Mouse (Mus musculus) heart, adult 2 months (tissue): ENCODE data around the gene Setd1b. TPM values are rescaled to one million over a fixed set of nuclear protein-coding genes. Genes with fewer than 3 reads are reported as not detected.

Source experiments
- DNase-seq, 2 experiments: peaks; one replicate each; pipeline ENCODE4 v3.0.0; 2021
- H3K27ac ChIP-seq: fragments of 200-600 bp; 2 replicates; pipeline ENCODE4 v1.8.1; 2022
- H3K27me3 ChIP-seq: fragments of 200-500 bp; 2 replicates; pipeline ENCODE4 v1.6.1; 2012; ENCODE audit warnings: mild to moderate bottlenecking, low read length, inconsistent platforms, mixed read lengths; ENCODE audit not compliant: control insufficient read depth, insufficient read depth
- H3K36me3 ChIP-seq: fragments of 200-500 bp; 2 replicates; pipeline ENCODE4 v1.6.1; 2012; ENCODE audit warnings: low read length, inconsistent platforms; ENCODE audit not compliant: control insufficient read depth, insufficient read depth
- H3K4me1 ChIP-seq: fragments of 200-500 bp; 2 replicates; pipeline ENCODE4 v1.6.1; 2011; ENCODE audit warnings: low read length; ENCODE audit not compliant: control insufficient read depth, insufficient read depth
- H3K4me3 ChIP-seq: fragments of 200-600 bp; 2 replicates; pipeline ENCODE4 v1.8.1; 2022
- H3K79me2 ChIP-seq: fragments of 200-500 bp; replicated peaks from 2 replicates; pipeline ENCODE4 v1.6.1; 2012; ENCODE audit warnings: mild to moderate bottlenecking, inconsistent platforms, low read length, moderate library complexity, mixed read lengths; ENCODE audit not compliant: control insufficient read depth, insufficient read depth
- H3K9ac ChIP-seq: fragments of 200-500 bp; 2 replicates; pipeline ENCODE4 v1.6.1; 2012; ENCODE audit warnings: low read depth, mild to moderate bottlenecking, control low read depth, inconsistent platforms, low read length, mixed read lengths
- CTCF ChIP-seq: fragments of 200-600 bp; IDR thresholded peaks from 2 replicates; pipeline ENCODE4 v1.8.1; 2022; ENCODE audit warnings: antibody characterized with exemption, mild to moderate bottlenecking, moderate library complexity
- EP300 ChIP-seq: fragments of 200-500 bp; IDR thresholded peaks from 2 replicates; pipeline ENCODE4 v1.6.1; 2011; ENCODE audit warnings: low read depth, low read length, control low read depth; ENCODE audit not compliant: insufficient read depth
- POLR2A ChIP-seq: fragments of 200-500 bp; IDR thresholded peaks from 2 replicates; pipeline ENCODE4 v1.6.1; 2011; ENCODE audit warnings: mild to moderate bottlenecking, low read depth, low read length, control low read depth; ENCODE audit not compliant: insufficient read depth
- WGBS: fragments of 180-500 bp; shearing (Covaris S2); methylation state at CpG from one replicate; pipeline ENCODE4 v1.1.7; 2018; 5-methylcytosine and 5-hydroxymethylcytosine counted together
- intact Hi-C: fragments of 180-260 bp; cut with DNase I; formaldehyde crosslinking; loops from one replicate; pipeline ENCODE4 v1.15.1; 2025
- polyA plus RNA-seq: library from polyadenylated mRNA; depleted of rRNA; stranded (reverse); fragments of >200 nt; gene quantifications from 2 replicates; pipeline ENCODE4 v1.2.3, GENCODE M21; 2012
- total RNA-seq, 2 experiments: library from RNA; stranded (reverse); gene quantifications; 2 replicates each; pipeline ENCODE4 v1.2.3; 2021

The Setd1b gene
- total and polyA plus RNA-seq, 3 experiments: 7.4 to 19.4 (median 12.9) TPM

DNA sequence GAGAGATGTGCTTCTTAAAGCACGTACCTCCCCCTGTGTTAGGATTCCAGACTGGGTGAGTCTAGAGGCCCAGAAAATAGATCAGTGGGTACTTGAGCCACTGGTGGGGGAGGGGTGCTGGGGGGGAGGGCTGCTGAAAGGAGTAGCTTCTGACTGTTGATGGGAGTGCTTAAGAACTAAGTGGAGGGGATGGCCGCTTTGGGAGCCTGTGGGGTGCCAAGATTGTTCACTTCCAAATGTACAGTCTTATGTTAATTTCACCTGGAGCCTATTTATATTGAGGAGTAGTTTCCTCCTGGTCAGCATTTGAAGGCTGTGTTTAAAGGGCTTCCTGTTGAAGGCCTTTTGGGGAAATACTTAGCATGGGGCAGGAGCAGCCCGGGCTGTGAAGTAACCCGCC lies 16.0 kb downstream of the Setd1b start:
- Histone ChIP-seq H3K27ac (no peak overlapping the region), H3K4me1 (no peaks in the 10 kb centered on the region), H3K4me3 (no peak overlapping the region), H3K27me3 (no peaks in the 10 kb centered on the region), H3K36me3 (no peaks in the 10 kb centered on the region), H3K9ac (no peak overlapping the region), H3K79me2 (no peaks in the 10 kb centered on the region; the same call in 1 of the 2 replicates)
- intact Hi-C loops: no loop called here
- DNase-seq: no peak
- TF ChIP-seq EP300 (no peak), POLR2A (no peak), CTCF (no peak)
- 69% methylated on average over 4 of the region's 4 CpGs for WGBS

DNA sequence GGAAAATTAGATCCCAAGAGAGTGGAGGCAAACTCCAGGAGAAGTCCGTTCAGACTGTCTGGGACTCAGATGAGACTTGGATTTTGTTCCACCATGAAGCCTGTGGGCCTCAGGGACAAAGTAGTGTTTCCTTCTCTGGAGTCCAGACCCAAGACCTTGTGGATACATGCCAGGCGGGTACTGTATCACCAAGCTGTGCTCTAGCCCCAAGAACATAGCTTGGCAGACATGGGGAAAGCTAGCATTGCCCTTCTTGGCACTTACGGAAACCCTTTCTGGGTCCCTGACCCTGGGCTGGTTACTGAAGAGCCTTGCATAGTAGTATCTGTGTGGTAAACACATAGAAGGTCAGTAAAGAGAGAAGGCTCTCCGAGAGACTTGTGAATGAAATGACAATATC lies 17.5 kb downstream of the Setd1b start:
- no peaks in the 10 kb centered on the region for H3K4me1 ChIP-seq
- no peak overlapping the region for H3K9ac ChIP-seq
- no peak overlapping the region for H3K4me3 ChIP-seq
- DNase-seq: no peak
- H3K27me3 ChIP-seq: no peaks in the 10 kb centered on the region
- H3K79me2 ChIP-seq: no peaks in the 10 kb centered on the region; the same call in 1 of the 2 replicates
- intact Hi-C loops: no loop called here
- H3K36me3 ChIP-seq: no peaks in the 10 kb centered on the region
- no peak for TF ChIP-seq EP300
- TF ChIP-seq POLR2A: no peak
- no peak for TF ChIP-seq CTCF
- WGBS: 93% methylated on average over 4 of the region's 4 CpGs
- no peak overlapping the region for H3K27ac ChIP-seq

DNA sequence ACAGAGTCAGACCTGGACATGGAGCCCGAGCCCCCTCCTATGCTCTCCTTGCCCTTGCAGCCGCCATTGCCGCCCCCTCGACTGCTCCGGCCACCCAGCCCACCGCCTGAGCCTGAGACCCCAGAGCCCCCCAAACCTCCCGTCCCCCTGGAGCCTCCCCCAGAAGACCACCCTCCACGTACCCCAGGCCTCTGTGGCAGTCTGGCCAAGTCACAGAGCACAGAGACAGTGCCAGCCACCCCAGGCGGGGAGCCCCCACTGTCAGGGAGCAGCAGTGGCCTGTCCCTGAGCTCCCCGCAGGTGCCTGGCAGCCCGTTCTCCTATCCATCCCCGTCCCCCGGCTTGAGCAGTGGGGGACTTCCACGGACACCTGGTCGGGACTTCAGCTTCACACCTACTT lies 17.9 kb downstream of the Setd1b start:
- Histone ChIP-seq H3K4me1 (no peaks in the 10 kb centered on the region), H3K9ac (no peak overlapping the region), H3K79me2 (no peaks in the 10 kb centered on the region; the same call in 1 of the 2 replicates), H3K36me3 (no peaks in the 10 kb centered on the region), H3K27me3 (no peaks in the 10 kb centered on the region), H3K27ac (no peak overlapping the region), H3K4me3 (no peak overlapping the region)
- intact Hi-C loops: no loop called here
- 93% methylated on average over 15 of the region's 15 CpGs for WGBS
- TF ChIP-seq EP300 (no peak), POLR2A (no peak), CTCF (no peak)
- DNase-seq: no peak

DNA sequence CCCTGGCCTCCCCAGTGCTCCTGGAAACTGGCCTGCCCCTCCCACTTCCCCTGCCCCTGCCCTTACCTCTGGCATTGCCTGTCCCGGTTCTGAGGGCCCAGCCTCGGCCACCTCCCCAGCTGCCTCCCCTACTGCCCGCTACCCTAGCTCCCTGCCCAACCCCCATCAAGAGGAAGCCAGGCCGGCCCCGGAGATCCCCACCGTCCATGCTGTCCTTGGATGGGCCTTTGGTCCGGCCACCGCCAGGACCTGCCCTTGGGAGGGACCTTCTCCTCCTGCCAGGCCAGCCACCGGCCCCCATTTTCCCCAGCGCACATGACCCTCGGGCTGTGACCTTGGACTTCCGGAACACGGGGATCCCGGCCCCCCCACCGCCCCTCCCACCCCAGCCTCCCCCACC lies 18.3 kb downstream of the Setd1b start:
- Histone ChIP-seq H3K79me2 (no peaks in the 10 kb centered on the region; the same call in 1 of the 2 replicates), H3K4me1 (no peaks in the 10 kb centered on the region), H3K27me3 (no peaks in the 10 kb centered on the region), H3K27ac (no peak overlapping the region), H3K36me3 (no peaks in the 10 kb centered on the region), H3K9ac (no peak overlapping the region), H3K4me3 (no peak overlapping the region)
- TF ChIP-seq EP300 (no peak), POLR2A (no peak), CTCF (no peak)
- intact Hi-C loops: no loop called here
- no peak for DNase-seq
- whole genome bisulfite sequencing: 81% methylated on average over 15 of the region's 15 CpGs

DNA sequence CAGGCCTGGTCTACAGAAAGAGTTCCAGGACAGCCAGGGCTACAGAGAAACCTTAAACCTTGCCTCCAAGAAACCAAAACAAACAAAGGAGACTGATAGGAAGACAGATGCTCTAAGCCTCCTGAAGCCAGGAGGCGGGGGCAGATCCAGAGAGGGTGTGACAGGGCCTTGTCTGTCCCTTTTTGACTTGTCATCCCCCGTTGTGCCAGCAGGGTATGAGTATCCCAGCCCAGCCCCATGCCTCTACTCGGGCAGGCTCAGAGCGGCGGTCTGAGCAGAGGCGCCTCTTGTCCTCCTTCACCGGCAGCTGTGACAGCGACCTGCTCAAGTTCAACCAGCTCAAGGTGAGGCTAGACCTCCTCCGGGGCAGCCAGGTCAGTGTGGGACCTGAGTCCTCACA lies 20.9 kb downstream of the Setd1b start:
- no peaks in the 10 kb centered on the region for H3K27me3 ChIP-seq
- no peaks in the 10 kb centered on the region for H3K4me1 ChIP-seq
- H3K79me2 ChIP-seq: no peaks in the 10 kb centered on the region
- H3K36me3 ChIP-seq: no peaks in the 10 kb centered on the region
- WGBS: 76% methylated on average over 9 of the region's 9 CpGs
- H3K4me3 ChIP-seq: no peak overlapping the region
- no peak for DNase-seq
- H3K9ac ChIP-seq: no peak overlapping the region
- intact Hi-C loops: no loop called here
- TF ChIP-seq CTCF (no peak), POLR2A (no peak), EP300 (no peak)
- H3K27ac ChIP-seq: no peak overlapping the region

DNA sequence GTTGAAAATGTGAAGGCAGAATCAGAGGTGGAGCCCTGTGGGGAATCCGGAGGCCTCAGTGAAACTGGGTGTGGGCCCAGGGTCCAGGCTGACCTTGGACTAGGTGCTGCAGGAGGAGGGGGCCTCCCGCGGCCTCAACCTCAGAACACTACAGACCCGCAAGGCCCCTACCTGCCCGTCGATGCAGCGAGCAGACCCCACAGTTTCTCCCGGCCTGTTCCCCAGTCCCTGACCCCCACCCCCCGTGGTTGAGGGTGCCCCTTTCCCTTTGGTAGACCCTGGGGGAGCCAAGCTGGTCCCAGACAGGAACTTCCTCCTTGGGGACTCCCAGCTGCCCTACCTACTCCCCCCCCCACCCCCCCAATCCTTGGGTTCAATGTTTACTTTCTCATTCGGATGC lies 24.4 kb downstream of the Setd1b start:
- no peaks in the 10 kb centered on the region for H3K79me2 ChIP-seq
- no peaks in the 10 kb centered on the region for H3K4me1 ChIP-seq
- no peaks in the 10 kb centered on the region for H3K36me3 ChIP-seq
- DNase-seq: no peak
- intact Hi-C loops: no loop called here
- no peak for TF ChIP-seq EP300
- no peak for TF ChIP-seq POLR2A
- TF ChIP-seq CTCF: no peak
- WGBS: 86% methylated on average over 10 of the region's 10 CpGs
- no peak overlapping the region for H3K9ac ChIP-seq
- no peak overlapping the region for H3K27ac ChIP-seq
- no peak overlapping the region for H3K4me3 ChIP-seq
- H3K27me3 ChIP-seq: no peaks in the 10 kb centered on the region

DNA sequence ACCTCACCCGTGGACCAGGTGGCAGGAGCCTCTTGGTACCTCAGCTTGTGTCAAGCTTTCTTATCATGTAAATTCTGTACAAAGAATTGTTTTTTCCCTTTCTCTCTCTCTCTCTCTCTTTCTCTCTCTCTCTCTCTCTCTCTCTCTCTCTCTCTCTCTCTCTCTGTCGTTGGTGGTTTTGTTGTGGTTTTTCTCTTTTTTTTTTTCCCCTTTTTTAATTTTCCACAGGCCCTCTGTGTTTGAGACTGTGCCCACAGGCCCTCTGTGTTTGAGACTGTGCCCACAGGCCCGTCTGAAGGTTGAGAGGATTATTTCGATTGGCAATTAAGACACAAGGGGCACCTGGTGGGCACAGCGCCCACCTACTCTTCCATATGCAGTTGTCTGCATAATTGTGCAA lies 25.6 kb downstream of the Setd1b start:
- H3K27me3 ChIP-seq: no peaks in the 10 kb centered on the region
- no peak overlapping the region for H3K27ac ChIP-seq
- H3K9ac ChIP-seq: no peak overlapping the region
- H3K79me2 ChIP-seq: no peaks in the 10 kb centered on the region
- no peaks in the 10 kb centered on the region for H3K36me3 ChIP-seq
- no peak for DNase-seq
- 66% methylated on average over 5 of the region's 5 CpGs for WGBS
- intact Hi-C loops: no loop called here
- no peak overlapping the region for H3K4me3 ChIP-seq
- TF ChIP-seq EP300 (no peak), POLR2A (no peak), CTCF (no peak)
- H3K4me1 ChIP-seq: no peaks in the 10 kb centered on the region; the same call in 1 of the 2 replicates
